Mouse (Mus musculus) intestine, embryonic 14.5 days (tissue): ENCODE data around the gene Oxa1l. TPM values are rescaled to one million over a fixed set of nuclear protein-coding genes. Genes with fewer than 3 reads are reported as not detected.

ENCODE experiments used
- ATAC-seq: fragments of 200-750 bp; cut with Nextera tagmentation; replicated peaks from 2 replicates; pipeline ENCODE4 v1.8.0; 2017; ENCODE audit warnings: low read depth, moderate number of reproducible peaks, moderate TSS enrichment, moderate library complexity; ENCODE audit not compliant: low FRiP score, low TSS enrichment
- DNase-seq: peaks from one replicate; pipeline ENCODE4 v3.0.0-alpha.2; 2018; ENCODE audit warnings: low spot score
- H3K27ac ChIP-seq: fragments of 300-500 bp; sonication (generic); 2 replicates; pipeline ENCODE4 v1.5.1; 2014; ENCODE audit warnings: low read depth, mild to moderate bottlenecking, control low read depth
- H3K27me3 ChIP-seq: fragments of 300-500 bp; sonication (generic); replicated peaks from 2 replicates; pipeline ENCODE4 v1.6.1; 2014; ENCODE audit warnings: low read length, control low read depth; ENCODE audit not compliant: control insufficient read depth, insufficient read depth
- H3K36me3 ChIP-seq: fragments of 300-500 bp; sonication (generic); 2 replicates; pipeline ENCODE4 v1.6.1; 2014; ENCODE audit warnings: low read length, control low read depth; ENCODE audit not compliant: control insufficient read depth, insufficient read depth
- H3K4me1 ChIP-seq: fragments of 300-500 bp; sonication (generic); replicated peaks from 2 replicates; pipeline ENCODE4 v1.6.1; 2014; ENCODE audit warnings: low read length, control low read depth, mixed read lengths; ENCODE audit not compliant: control insufficient read depth, insufficient read depth
- H3K4me2 ChIP-seq: fragments of 300-500 bp; sonication (generic); 2 replicates; pipeline ENCODE4 v1.6.1; 2014; ENCODE audit warnings: low read length
- H3K4me3 ChIP-seq: fragments of 300-500 bp; sonication (generic); 2 replicates; pipeline ENCODE4 v1.5.1; 2014; ENCODE audit warnings: low read depth, low read length, control low read depth, mixed read lengths
- H3K9ac ChIP-seq: fragments of 300-500 bp; sonication (generic); 2 replicates; pipeline ENCODE4 v1.6.1; 2014; ENCODE audit warnings: mild to moderate bottlenecking, low read length
- H3K9me3 ChIP-seq: fragments of 300-500 bp; sonication (generic); 2 replicates; pipeline ENCODE4 v1.6.1; 2016; ENCODE audit warnings: low read length, control low read depth; ENCODE audit not compliant: control insufficient read depth
- WGBS: fragments of 180-500 bp; shearing (Covaris S2); extraction: QIAGEN DNeasy Blood & Tissue Kit; methylation state at CpG from one replicate; pipeline ENCODE4 v1.1.7; 2014; 5-methylcytosine and 5-hydroxymethylcytosine counted together
- polyA plus RNA-seq: library from polyadenylated mRNA; unstranded; fragments of >200 nt; fragmentation: Nextera tagmentation; extraction: Ambion mirVana; gene quantifications from 2 replicates; pipeline ENCODE4 v1.2.1, GENCODE M21; 2014

The Oxa1l gene
- polyA plus RNA-seq, 1 experiment from 2014 or later, result 57.0 TPM

DNA sequence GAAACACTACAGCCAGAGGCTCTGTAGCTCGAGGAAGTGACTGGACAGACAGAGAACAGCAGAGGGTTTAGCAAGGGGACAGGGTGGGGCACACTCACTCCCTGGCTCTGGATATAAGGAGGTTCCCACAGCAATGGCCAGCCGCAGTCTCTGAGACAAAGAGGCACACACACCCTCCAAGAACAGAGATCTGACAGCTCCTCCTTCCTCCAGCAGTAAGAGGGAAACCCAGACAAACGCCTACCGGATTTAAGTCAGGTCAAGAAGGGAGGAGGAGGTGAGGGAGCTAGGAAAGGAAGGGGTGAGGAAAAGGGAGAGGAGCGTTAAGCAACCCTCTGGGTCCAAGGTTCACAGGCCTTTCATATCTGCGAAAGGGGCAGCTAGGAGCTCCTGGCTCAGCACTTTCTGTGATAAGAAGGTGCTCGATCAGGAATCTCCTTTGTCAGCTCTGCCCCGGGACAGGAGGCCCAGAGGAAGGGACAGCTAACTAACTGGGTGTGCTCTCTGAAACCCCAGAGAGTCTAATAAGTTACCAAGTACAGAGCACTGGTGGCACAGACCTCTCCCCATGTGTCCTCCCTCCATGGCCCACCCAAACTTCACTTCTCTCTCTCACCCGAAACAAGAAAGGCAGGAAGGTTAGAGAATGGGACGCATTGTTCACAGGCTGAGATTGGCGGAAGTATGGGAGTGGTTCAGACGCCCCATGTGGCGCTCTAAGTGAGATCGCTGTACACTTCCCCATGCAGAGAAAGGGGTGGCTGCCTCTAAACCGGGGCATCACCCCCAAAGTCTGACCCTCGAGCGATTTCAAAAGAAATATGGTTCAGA lies 49.6 kb downstream of the Oxa1l start:
- Histone ChIP-seq H3K9me3 (no peaks in the 10 kb centered on the region), H3K4me1 (peaks cover 15% of the 10 kb centered on the region), H3K9ac (peak overlapping the region; percentile 17; the same call in 1 of the 2 replicates), H3K4me2 (peak overlapping the region; percentile 40), H3K27me3 (no peaks in the 10 kb centered on the region), H3K4me3 (peak overlapping the region; percentile 10; the same call in 1 of the 2 replicates), H3K27ac (peak overlapping the region; percentile 90), H3K36me3 (no peaks in the 10 kb centered on the region)
- DNase-seq, result no peak
- 36% methylated on average over 17 of the region's 17 CpGs for WGBS
- peak; percentile 79 for ATAC-seq

DNA sequence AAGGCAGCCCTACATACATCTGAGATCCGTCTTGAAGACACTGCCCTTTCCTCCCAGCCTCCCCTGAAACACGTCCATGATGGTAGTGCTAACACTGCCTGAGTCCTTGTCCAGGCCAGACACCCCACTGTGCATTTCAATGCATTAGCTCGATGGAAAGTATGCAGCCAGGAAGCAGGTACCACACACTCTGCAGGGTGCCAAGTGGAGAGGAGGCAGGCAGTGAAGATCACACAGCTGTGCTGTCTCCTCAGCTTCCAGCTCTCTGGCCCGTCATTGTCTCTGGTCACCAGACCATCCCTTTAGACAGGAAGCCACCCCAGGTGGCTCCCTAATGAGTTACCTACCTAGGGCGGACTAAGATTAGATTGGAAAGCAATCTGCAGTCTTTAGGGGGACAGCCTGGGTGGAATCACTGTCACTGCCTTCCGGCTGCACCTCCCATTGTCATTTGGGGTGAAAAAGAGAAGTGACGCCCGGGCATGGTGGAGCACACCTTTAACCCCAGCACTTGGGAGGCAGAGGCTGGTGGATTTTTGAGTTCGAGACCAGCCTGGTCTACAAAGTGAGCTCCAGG lies 51.5 kb downstream of the Oxa1l start:
- no peak overlapping the region for H3K9ac ChIP-seq

DNA sequence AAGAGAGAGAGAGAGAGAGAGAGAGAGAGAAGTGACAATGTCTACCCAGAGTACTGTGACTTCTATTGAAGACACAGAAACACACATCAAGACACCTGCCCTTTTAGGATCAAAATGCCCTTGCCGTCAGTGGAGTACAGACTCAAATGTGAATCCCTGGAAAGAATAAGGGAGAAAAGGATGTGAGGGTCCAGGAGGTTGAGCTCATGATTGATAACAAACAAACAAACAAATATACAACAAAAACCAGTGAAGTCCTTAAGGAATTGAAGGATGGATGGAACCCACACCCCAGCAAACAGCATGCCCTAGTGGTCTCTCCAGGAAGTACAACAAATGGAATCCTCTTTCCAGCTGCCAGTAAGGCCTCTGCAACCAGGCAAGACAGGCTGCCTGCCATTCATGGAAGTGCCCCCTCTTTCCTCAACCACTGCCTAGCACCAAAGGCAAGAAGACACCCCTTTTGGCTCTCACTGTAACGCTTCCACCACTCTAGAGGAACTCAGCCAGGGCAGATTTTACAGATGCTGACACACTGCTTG lies 52.1 kb downstream of the Oxa1l start:
- Histone ChIP-seq H3K9ac (no peak overlapping the region), H3K27me3 (no peaks in the 10 kb centered on the region), H3K27ac (peak overlapping the region; percentile 22; the same call in 1 of the 2 replicates), H3K4me2 (no peak overlapping the region), H3K36me3 (no peaks in the 10 kb centered on the region), H3K4me1 (peaks cover 18% of the 10 kb centered on the region), H3K9me3 (no peaks in the 10 kb centered on the region), H3K4me3 (no peak overlapping the region)
- ATAC-seq (no peak), DNase-seq (no peak)
- 65% methylated on average over 2 of the region's 2 CpGs for WGBS

More for the DNA sequence above, 51.5 kb downstream of the Oxa1l start:
- H3K4me2 ChIP-seq, result no peak overlapping the region
- no peaks in the 10 kb centered on the region for H3K36me3 ChIP-seq
- DNase-seq (no peak), ATAC-seq (no peak)
- H3K4me1 ChIP-seq, result peaks cover 18% of the 10 kb centered on the region
- no peaks in the 10 kb centered on the region for H3K27me3 ChIP-seq
- H3K27ac ChIP-seq, result no peak overlapping the region
- WGBS, result 72% methylated on average over 9 of the region's 9 CpGs
- no peak overlapping the region for H3K4me3 ChIP-seq
- H3K9me3 ChIP-seq, result no peaks in the 10 kb centered on the region

DNA sequence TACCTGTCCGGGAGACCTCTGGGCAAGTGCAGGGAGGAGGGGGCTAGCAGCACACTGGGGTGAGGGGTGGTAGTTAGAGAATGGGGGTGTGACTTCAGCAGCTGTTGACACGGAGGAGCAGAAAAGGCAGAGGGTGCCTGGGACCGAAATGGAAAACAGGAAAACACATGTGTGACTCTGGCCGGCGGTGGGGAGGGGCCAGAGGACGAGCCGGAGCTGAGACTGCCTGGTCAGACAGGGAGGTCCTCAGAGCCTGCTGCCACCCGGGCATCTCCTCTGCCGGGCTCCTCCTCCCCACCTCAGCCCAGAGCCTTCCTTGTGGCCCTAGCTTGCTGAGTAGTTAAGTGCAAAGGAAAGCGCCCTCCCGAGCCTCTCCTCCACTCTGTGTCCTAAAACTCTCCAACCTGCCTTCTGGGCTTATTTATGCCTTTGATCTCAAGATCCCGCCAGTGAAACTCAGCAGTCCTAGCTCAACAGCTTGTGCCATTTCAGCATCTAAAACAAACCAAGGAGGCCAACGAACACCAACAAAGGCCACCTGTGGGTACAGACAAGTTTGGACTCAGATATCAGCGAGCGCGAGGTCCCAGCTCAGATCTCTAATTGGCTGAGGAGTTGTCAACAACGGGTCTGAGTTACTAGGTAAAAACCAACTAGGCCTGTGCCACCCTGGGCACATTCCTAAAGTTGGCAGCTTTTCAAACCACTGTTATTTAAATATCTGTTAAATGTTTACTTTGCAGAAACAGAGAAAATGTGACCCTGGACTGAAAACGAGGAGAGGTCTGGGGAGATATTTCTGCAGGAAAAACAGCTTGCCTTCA lies 53.5 kb downstream of the Oxa1l start:
- Histone ChIP-seq H3K4me3 (peak overlapping the region; percentile 9; the same call in 1 of the 2 replicates), H3K27ac (peak overlapping the region; percentile 29), H3K4me2 (peak overlapping the region; percentile 42), H3K27me3 (no peaks in the 10 kb centered on the region), H3K9ac (peak overlapping the region; percentile 27; the same call in 1 of the 2 replicates), H3K36me3 (no peaks in the 10 kb centered on the region), H3K4me1 (peaks cover 18% of the 10 kb centered on the region), H3K9me3 (no peaks in the 10 kb centered on the region)
- ATAC-seq (no peak), DNase-seq (no peak)
- 12% methylated on average over 18 of the region's 18 CpGs for WGBS

DNA sequence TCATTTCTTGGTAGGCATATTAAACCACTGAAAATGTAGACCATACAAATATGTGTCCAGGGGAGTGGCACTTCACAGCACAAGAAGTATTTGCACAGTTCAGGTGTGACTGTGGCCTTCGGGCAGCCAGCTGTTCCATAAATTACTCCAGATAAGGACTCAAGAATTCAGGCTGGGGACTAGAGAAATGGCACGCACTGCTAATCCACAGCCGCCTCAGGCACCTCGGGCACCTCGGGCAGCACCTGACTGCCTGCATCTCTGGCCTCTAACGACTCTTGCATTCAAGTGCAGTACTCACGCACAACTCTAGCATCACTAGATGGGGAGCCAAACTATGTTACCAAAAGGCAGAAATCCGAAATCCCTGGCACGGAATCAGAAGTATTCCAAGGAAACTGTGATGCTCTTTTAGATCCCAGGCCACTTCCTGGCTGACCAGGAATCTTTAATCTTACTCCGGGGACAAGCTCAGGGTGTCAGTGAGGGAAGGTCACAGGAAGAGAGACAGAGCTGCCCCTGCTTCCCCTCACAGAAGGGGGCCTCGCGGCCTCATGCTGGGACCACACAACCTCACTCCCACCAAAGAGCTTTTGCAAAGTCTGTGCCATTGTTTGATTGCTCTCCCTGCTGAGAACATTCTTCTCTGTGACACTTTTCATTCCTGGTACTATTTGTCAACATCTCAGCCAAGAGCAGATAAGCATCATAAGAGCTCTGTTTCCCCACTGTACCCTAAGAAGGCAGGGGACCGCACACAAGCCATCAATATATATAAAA lies 54.8 kb downstream of the Oxa1l start:
- Histone ChIP-seq H3K27me3 (no peaks in the 10 kb centered on the region), H3K4me1 (peaks cover 18% of the 10 kb centered on the region), H3K36me3 (no peaks in the 10 kb centered on the region), H3K4me3 (no peak overlapping the region), H3K9ac (no peak overlapping the region), H3K4me2 (no peak overlapping the region), H3K9me3 (no peaks in the 10 kb centered on the region), H3K27ac (no peak overlapping the region)
- no peak for ATAC-seq
- 29% methylated on average over 13 of the region's 13 CpGs for WGBS
- no peak for DNase-seq

DNA sequence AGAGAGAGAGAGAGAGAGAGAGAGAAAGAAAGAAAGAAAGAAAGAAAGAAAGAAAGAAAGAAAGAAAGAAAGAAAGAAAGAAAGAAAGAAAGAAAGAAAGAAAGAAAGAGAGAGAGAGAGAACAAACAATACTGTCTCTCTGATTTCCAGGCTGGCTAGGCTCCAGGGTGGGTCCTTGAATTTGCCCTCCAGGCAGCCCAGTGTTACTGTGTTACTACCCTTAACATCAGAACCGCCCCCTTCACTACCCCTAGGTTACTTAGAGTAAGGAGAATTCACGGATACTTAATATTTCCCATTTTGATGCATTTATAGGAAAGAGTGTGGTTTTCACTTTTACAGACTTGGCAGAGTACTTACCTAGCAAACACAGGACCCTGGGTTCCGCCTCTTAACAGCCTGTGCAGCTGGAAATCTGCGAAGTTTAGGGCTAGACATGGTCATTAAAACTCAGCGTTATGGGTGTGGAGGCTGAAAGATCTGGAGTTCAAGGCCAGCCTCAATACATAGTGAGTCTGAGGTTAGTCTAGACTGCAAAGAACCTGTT lies 55.7 kb downstream of the Oxa1l start:
- H3K27ac ChIP-seq, result no peak overlapping the region
- no peak for DNase-seq

DNA sequence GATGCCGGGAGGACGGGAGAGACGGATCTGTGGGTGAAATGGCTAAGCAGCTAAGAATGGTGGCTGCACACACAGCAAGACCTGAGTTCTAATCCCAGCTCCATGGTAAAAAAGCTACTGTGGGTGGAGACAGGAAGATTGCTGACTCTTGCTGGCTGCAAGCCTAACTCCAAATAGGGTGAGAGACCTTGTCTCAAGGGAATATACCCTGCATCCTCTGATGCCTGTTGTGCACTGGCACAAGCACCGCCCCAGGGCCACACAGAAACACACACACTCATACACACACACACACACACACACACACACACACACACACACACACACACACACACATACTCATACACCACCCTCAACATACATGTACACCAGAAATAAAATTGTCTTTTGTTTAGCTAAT lies 56.2 kb downstream of the Oxa1l start:
- Histone ChIP-seq H3K9ac (no peak overlapping the region), H3K27ac (no peak overlapping the region), H3K4me1 (peaks cover 18% of the 10 kb centered on the region), H3K36me3 (no peaks in the 10 kb centered on the region), H3K9me3 (no peaks in the 10 kb centered on the region), H3K4me3 (no peak overlapping the region), H3K27me3 (no peaks in the 10 kb centered on the region), H3K4me2 (no peak overlapping the region)
- DNase-seq, result no peak
- no peak for ATAC-seq
- 88% methylated on average over 4 of the region's 4 CpGs for WGBS

More for the DNA sequence above, 55.7 kb downstream of the Oxa1l start:
- H3K4me3 ChIP-seq, result no peak overlapping the region
- WGBS, result 56% methylated on average over 5 of the region's 5 CpGs
- no peaks in the 10 kb centered on the region for H3K27me3 ChIP-seq
- peaks cover 18% of the 10 kb centered on the region for H3K4me1 ChIP-seq
- no peaks in the 10 kb centered on the region for H3K36me3 ChIP-seq
- H3K9ac ChIP-seq, result no peak overlapping the region
- H3K9me3 ChIP-seq, result no peaks in the 10 kb centered on the region
- no peak for ATAC-seq
- H3K4me2 ChIP-seq, result no peak overlapping the region
